Mouse (Mus musculus) ES-CJ7 (cell line): ENCODE data around the gene 2210016F16Rik.
A peak's percentile ranks its signal among the peaks of the same experiment; 100 is the strongest.
"Not testable (repeated sequence)": the region's sequence is repeated elsewhere in the genome, so short reads cannot be mapped to it uniquely, and the experiment has no call there.

Experiments
- DNase-seq: peaks from one replicate; pipeline ENCODE4 v3.0.0; 2011; ENCODE audit warnings: low read depth, low spot score

The 2210016F16Rik gene

DNA sequence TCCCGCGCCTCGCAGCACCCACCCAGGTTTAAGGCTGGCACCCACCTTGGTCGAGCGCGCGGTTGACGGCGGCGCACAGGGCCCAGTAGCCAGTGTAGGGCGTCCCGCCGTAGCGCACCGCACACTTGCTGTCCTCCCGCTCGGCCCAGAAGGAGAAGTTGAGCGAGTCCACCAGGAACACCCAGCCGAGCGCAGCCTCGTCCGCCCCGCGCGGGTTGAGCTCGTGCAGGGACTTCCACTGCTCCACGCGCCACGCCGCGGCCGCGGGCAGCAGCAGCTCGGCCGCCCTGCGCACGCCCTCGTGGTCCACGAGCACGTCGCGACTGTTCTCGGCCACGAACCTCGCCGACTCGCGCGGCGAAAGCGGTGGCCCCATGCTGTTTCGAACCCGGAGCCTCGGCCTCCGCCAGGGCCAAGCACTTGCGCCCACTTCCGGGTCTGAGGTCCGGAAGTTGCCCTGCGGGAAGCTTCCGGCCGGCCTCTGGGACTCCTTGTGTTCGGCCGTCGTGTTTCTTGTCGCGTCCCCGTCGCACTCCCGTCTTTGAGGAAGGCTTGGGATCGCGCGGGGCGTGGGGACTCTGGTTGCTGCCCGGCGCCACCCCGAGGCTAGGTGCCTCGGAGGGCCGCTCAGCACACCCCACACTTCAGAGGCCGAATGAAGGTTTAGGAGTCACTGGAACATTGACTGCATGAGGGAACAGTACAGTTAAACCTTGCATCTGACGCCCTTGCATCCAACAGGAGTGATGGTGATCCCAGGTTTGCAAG is at the start of gene 2210016F16Rik:
2210016F16Rik (minus strand) TSS at position 447 of the 768 bp plus-strand sequence.
- DNase-seq: peak; percentile 60

GRCm38 (mm10) chr13:58423061-58423660 is 38.1 kb upstream of the 2210016F16Rik start:
- DNase-seq: peak; percentile 34

DNA sequence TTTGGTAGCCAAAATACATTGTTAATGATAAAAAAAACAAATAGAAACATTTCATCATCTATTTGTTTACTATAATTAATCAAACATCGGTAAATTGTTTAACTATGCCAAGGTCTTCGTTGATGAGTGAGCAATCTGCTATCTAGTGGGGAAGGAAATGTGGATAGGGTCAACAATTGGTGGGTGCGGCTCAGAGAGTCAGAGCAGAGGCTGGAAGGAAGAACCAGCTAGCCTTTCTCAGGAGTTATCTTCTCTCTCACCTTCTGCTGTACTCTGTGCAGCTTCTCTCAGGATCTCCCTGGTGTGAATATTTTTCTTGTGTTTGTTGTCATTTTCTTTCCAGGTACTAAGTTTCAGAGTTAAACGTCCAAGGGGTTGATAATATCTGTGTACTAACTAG is 37.2 kb upstream of the 2210016F16Rik start:
- no peak for DNase-seq

DNA sequence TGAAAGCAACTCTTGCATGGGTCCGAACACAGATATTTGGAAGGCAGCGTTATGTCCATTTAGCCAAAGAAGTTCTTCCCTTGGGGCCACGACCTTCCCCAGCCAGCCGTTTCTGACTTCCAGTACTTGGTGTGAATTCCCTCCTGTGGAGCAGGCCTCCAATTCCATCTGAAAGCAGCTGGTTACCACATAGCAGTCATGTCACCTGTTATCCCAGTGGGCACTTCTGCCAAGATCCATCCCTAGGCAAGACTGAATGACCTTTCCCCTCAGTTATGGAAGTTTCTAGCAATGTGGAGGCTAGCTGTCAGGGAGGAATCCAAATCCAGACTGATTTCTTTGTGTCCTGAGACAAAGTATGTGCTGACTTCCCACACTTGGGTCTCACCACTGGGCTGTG is 36.0 kb upstream of the 2210016F16Rik start:
- DNase-seq: no peak

DNA sequence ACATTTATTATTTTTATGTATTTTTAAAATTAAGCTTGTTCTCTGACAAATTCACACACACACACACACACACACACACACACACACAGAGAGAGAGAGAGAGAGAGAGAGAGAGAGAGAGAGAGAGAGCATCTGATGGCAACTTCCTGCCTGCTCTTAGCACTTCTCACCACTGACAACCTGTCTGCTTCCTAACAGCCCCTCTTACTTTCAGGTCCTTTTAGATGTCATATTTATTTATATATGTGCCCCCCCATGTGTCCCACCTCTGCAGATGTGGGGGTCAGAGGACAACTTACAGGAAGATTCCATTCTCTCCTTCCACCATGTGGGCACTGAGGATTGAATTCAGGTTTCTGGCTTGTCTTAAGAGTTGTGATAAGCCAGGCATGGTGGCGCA is 34.2 kb upstream of the 2210016F16Rik start:
- DNase-seq: no peak

DNA sequence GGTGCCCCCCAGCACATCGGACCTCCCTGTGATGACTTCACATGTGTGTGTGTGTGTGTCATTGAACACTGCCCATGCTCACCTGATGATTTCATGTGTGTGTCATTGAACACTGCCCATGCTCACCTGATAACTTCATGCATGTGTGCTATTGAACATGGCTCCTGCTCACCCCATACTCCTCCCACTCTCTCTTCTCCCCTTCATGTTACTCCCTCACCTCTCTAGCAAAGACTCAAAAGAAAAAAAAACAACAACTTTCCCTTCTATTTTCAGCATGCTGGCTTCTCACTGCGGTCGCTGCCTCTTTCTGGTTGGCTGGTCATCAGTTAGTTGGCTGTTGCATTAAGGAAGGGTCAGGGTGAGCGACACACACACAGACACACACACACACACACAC is 33.6 kb upstream of the 2210016F16Rik start:
- no peak for DNase-seq

- no peak for DNase-seq
Measured at GRCm38 (mm10) chr13:58415838-58416237, 30.8 kb upstream of the 2210016F16Rik start.

GRCm38 (mm10) chr13:58415374-58415773 is 30.3 kb upstream of the 2210016F16Rik start:
- DNase-seq: no peak

DNA sequence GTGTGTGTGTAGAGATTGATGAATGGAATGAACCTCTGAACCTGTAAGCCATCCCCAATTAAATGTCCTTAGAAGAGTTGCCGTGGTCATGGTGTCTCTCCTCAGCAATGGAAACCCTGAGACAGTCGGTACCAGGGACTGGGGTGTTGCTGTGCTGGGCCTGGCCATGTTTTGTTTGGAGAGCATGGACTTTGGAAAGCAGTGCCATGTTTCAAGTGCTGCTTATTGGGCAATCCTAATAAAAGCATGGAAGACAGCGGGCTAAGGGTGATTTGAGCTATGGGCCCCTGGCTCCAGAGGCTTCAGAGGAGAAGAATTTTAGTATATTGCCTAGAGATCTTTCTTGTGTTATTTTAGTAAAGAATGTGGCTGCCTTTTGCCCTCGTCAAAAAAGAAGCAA is 26.0 kb upstream of the 2210016F16Rik start:
- DNase-seq: no peak

- not testable (repeated sequence) for DNase-seq
Measured at GRCm38 (mm10) chr13:58403243-58403642, 18.2 kb upstream of the 2210016F16Rik start, which contains the start of gene Hnrnpk. Hnrnpk (minus strand) TSS chr13:58403343.

DNA sequence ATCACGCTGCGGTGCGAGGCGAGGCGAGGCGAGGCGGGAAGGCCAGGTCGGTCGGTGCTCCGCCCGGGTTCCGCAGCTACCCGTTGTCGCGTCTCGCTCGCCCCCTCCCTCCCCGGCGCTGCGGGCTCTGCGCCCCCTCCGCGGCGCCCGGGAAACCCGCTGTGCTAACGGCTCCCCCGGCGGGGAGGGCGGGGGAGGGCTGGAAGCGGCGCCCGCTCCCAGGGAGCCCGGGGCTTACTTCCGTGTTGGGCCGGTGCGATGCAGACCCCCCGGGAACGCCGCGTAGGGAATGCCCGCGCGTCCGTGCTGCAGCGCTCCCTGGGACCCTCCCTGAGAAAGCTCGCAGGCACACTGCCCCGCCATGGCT is 17.7 kb upstream of the 2210016F16Rik start:
- DNase-seq: no peak

DNA sequence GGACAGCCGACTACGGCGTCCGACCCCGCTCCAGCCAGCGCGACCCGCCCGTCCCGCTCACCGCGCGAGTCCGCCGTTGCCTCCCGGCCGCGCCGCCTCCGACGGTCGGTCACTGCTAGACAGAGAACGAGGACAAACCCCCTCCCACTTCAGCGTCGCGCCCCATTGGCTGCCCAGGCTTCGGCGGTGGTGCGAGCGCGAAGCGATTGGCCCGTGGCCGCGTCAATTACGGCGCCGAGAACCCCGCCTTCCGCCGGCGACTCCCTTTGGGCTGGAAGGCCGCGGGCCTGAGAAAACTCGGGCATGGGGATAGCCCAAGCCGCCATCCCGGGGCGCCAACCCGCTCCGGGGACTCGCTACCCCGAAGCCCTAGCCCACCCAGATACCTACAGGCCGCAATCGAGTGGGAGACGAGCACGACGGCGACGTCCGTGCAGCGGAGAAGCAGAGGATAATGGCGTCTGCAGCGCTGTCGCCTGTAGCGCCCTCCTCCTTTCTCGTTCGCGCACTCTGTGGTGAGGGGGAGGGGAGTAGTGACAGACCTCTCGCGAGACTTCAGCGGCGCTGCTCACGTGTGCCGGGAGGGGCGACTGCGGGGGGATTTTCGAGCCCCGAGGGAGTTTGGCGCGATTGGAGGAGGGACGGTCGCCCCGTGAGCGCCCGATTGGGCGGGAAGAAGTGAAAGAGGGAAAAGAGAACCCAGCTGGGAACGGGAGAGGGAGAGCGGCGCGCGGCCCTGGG is 17.1 kb upstream of the 2210016F16Rik start, which contains the start of gene Rmi1:
Rmi1 (plus strand) TSS at position 246 of the 741 bp plus-strand sequence.
- DNase-seq: peak; percentile 98

- DNase-seq: peak; percentile 80
Measured at GRCm38 (mm10) chr13:58401135-58402002, 16.3 kb upstream of the 2210016F16Rik start.

DNA sequence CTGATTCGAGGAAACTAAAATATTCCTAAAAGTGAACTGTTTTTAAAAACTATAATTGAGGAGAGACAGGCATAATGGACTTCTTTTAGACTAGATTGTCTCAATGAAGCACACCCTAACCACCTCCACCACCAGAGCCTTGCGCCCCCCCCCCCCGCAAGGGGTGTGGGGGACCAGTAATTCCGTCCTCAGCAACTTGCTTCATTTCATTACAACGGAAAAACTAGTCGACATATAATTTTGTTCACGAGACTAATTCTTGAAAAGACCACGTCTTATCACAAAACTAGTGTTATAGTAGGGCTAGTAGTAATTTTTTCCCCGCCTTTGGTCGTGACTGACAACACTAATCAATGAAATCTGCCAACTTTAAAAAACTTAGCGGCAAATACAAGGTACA is 15.6 kb upstream of the 2210016F16Rik start:
- no peak for DNase-seq

DNA sequence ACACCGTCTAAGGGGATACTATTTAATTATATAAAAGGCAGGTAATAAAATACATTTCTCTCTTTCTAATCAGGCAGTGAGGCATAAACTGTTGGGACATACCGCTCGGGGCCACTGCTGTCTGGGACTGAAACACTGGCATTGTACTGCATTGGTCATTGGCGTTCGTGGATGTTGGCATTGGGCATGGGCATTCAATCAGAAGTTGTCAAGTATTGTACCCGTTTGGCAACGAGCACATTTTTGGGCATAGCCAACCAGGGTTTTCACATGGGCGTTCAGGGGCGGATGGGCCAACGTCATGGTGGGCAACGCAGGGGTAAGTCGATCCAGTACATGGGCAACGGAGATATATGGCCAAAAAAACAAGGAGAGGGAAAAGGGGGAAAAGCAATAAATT is 12.6 kb upstream of the 2210016F16Rik start:
- DNase-seq: no peak

DNA sequence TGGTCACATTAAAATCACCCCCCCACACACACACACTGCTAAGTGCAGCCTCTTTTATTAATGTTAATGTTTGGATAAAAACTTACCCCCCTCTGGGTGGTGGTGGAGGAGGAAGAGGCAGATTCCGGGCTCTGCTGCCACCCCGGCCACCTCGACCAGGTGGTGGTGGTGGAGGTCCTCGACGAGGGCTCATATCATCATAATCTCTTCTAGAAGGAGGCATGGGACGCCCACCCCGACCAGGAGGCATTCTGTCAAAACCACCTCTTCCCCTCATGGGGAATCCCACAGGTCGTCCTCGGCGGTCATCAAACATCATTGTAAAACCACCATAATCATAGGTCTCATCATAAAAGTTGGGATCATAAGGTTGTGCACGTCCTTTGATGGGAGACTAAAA is 9.4 kb upstream of the 2210016F16Rik start:
- DNase-seq: not testable (repeated sequence)

DNA sequence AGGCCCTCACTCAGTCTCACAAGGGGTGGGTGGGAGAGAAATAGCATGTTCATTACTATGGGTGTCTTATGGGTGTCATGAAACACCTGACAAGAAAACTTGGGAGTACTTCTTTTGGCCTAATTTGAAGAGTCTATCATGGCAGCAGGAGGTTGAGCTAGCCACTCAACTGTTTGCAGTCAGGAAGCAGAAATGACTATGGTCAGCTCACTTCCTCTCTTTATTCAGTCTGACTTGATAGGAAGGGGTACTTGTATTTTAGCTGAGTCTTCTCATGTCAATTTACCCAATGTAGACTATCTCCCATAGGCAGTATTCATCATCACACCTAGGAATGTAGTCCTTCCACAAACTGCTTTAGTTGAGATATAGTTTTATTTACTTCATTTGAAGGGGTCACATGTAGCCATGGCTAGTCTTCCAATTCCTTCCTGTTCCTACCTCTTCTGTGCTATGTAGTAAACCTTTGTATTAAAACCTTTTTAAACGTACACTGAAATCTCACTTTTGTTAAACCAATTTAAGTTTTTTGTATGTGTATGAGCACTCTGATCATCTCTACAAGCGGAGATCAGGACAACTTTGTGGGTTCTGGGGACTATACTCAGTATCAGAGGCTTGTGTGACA is 4.4 kb upstream of the 2210016F16Rik start:
- DNase-seq: no peak

DNA sequence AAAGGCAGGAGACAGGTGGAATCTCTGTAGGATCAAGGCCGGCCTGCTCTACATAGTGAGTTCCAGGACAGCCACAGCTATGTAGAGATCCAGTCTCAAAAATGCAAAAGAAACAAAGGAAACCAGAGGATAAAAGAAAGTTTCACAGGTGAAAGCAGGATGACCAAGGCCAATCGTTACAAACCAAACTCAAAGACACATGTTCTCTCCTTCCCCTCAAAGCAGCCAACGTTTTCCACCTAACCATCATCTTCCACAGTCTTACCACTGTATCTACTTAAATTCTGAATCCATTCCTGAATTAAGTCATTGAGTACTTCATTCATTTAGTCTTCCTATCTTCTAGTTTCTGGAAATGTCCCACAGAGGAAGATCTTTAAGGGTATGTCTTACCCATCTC is 3.4 kb upstream of the 2210016F16Rik start:
- DNase-seq: no peak

GRCm38 (mm10) chr13:58387948-58388347 is 2.9 kb upstream of the 2210016F16Rik start:
- DNase-seq: peak; percentile 78

DNA sequence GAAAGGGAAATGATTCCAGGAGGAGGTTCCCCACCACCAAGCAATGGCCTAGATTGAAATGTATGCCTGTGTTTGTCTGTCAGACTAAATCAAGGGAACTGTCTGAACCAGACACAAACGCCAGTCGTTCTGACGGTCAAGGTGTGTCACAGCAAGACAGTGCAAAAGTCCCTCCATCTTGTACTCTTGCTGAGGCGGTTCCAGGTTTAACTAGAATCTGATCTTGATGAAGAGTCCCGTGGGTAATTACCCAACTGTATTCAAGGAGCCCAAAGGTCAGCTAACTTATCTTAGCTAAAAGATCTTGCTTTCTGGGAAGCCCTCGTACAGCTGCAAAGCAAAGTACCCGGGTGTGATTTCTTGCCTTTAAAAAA is 509 bp upstream of the 2210016F16Rik start:
- DNase-seq: peak; percentile 38

- no peak for DNase-seq
Measured at GRCm38 (mm10) chr13:58384371-58384770, 654 bp downstream of the 2210016F16Rik start.
